Mouse (Mus musculus) adrenal gland, adult 18-20 months (tissue): ENCODE data around the gene Rgs7. TPM values are rescaled to one million over a fixed set of nuclear protein-coding genes. Genes with fewer than 3 reads are reported as not detected.

ENCODE experiments used
- DNase-seq, 2 experiments: peaks; one replicate each; pipeline ENCODE4 v3.0.0; 2021 to 2022; ENCODE audit warnings: low spot score in 2 of 2
- total RNA-seq, 2 experiments: library from RNA; stranded (reverse); gene quantifications; 1 replicate in 1 of 2; 2 replicates in 1 of 2; pipeline ENCODE4 v1.2.3; 2021

The Rgs7 gene
- total RNA-seq, 2 experiments from 2014 or later: 13.3 to 21.2 TPM

DNA sequence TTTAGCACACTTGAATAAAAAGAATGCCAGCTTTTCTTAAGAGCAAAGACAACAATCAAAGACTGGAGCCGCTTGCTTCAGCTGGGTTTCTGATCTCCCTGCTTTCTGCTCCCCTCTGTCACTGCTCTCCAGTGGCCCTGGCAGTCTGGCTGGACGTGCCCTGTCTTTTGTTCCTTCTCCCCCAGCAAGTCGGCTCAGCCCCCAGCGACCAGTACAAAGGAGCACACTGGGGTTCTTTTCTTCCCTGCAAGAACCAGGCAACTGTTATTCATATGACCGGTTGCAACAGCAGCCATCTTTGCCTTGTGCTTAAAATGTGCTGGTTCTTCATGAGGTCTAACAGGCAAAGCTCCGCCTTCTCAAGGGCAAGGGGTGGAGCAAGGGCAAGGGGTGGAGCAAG lies 452.7 kb downstream of the Rgs7 start:
- no peak for DNase-seq

DNA sequence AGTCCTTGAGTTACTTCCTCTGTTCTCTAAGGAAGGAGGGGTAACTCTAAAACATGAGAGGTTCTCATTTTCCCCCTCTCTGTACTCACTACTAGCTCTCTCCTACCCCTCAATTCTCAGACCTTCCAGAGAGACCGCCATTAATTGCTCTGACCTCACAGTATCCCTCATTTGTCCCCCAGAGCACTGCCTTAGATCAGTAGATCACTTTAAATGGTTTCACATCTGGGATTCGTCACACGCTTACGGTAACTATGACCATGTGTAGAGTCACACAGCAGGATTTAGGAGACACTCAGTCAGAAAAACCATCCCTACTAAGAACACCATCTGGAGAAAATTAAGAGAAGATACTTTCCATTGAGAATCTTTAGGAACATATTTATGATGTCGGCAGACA lies 456.8 kb downstream of the Rgs7 start:
- DNase-seq: no peak

DNA sequence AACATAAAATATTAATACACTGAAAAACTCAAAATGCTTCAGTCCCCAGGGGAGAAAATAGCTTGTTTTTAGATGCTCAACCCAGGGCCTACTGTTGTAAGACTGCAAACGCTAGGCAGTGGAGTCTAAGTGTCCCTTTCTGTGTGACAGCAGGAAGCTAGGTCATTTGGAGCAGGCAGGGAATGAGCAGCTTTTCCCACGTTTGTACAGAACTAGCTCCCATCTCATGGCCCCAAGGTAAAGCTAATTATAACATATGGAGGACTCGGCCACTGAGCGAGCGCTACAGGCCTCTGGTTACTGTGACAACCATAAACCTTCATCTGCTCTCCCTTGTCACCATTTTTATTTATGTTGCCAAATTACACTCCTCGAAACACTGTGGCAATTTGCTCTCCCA lies 460.3 kb downstream of the Rgs7 start:
- no peak for DNase-seq

DNA sequence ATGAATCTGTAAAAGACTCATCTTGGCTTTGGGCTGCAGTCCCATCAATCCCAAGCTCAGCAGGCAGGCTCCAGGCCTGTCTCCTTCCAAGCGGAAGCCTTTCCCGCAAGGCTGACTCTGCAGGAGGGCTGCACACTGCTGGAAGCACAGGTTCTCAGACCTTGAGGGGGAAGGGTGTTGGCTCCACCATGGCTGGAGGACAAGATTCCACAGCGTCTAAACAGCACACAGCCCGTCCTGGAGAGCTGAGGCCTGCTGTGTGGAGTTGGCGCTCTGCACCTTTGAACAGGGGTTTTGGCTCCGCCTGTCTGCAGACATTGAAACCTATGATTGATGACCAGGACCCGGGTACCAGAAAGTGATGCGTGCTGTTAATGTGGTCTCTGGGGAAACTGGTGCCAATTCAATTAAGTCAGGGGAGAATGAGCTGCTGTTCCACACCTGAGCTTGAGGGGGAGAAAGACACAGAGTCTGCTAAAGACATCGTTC lies 463.5 kb downstream of the Rgs7 start:
- DNase-seq: no peak

DNA sequence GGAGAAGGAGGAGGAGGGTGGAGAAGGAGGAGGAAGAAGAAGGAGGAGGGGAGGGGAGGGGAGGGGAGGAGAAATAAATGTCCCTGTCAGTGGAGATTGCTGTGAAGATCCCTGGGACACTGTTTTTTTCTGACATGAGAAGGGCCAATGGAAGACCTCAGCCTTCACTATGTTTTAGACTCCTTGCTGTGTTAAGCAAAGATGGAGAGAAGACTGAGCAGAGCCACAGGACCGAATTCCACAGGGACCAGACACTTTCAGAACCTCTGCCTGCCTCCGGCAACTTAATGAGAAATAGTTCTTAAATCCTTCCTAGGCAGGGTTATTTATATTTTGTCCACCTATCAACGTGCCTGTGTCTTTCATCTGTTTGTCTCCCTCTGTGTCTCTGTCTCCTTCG lies 464.0 kb downstream of the Rgs7 start:
- no peak for DNase-seq

DNA sequence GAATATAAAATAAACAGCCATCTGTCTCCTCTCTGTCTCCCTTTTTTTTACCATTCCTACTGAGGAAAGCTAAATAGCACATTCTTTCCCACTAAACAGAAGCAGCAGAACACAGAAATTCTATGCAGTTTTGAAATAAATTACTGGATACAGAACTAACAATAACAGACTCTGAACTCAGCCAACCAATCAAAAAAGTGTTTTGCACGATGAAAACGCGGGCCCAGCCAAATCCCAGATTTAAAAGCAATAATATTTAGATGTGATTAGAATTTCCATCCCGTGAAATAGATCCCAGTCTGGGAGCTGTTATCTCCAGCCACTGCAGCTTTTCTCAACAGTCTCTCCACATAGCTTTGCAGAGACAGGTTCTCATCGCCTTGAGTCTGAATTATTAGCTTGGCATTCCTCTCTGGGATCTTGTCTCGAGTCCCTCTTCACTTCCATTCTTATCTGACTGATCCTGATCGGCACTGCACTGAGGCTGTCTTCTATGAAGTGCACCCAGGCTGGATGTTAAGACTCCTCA lies 466.5 kb downstream of the Rgs7 start:
- no peak for DNase-seq

DNA sequence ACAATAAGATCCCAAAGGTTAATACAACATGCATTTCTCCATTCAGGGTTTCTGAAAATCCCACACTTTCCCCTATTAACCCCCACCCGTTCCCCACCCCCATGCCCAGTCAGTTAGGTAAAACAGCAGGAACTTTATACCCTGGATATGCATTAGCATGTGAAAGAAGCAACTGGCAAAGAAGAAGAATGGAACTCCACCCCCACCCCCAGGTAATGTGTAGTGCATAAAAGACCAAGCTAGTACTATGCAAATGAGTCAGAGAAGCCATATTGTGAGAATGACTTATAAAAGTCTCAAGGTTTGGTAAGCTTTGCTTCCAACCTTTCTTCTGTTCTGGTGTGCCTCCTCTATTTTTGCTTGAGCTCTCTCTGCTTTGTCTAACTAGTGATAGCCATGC lies 468.2 kb downstream of the Rgs7 start:
- DNase-seq: no peak

Other genes starting within 250 kb of the Rgs7 start
- gene Kmo, start 127.9 kb upstream of the Rgs7 start, total RNA-seq: under 1 TPM; 0.10 to 0.29 TPM
- 100 to 1,000 TPM; 199 to 338 TPM for gene Fh1, start 133.1 kb upstream of the Rgs7 start, total RNA-seq
- 10 to 100 TPM; 10.1 to 11.3 TPM for gene Opn3, start 200.3 kb upstream of the Rgs7 start, total RNA-seq
- 1 to 10 TPM; 7.5 to 8.4 TPM for gene Chml, start 200.4 kb upstream of the Rgs7 start, total RNA-seq
- not detected for gene Wdr64, start 206.1 kb upstream of the Rgs7 start, total RNA-seq